Mouse (Mus musculus): ENCODE measurements around the gene Cnot3. TPM values are rescaled to one million over a fixed set of nuclear protein-coding genes. Genes with fewer than 3 reads are reported as not detected.
"Not testable (repeated sequence)": the region's sequence is repeated elsewhere in the genome, so short reads cannot be mapped to it uniquely, and the experiment has no call there.

Gene Cnot3
- polyA plus RNA-seq, 1 experiment from 2014 or later = 65.3 TPM

DNA sequence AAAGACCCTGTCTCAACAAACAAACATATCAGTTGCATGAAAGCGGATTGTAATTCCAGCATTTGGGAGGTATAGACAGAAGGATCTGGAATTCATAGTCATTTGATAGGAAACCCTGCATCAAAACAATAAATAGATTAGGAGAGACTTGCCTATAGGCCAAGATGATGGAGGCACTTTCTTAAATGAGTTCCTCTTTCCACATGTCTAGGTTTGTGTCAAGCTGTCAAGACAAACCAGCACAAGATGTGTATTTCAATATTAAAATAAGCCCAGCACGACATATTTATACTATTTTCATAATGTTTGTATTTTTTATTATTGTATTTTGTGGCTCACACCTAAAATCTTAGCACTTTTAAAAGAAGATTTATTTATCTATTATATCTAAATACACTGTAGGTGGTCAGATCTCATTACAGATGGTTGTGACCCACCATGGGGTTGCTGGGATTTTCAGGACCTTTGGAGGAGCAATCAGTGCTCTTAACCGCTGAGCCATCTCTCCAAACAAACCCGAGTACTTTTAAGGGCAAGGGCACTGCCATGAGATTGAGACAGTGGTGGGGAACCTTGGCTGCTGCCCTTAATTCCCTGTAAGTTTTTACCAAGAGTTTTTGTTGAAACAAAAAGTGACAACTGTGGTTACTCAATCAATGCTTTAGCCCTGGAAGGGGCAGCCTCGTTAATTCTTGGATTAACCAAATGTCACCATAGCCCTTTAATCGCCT is 58.2 kb downstream of the Cnot3 start:
- Histone ChIP-seq H3K4me1 (peaks cover 12% of the 10 kb centered on the region), H3K9me3 (replicated peaks) (no peaks in the 10 kb centered on the region), H3K36me3 (peaks cover 60% of the 10 kb centered on the region), H3K27ac (replicated peaks) (peak overlapping the region; percentile 97), H3K9ac (peak overlapping the region; percentile 35), H3K27me3 (no peaks in the 10 kb centered on the region), H3K4me2 (replicated peaks) (peak overlapping the region; percentile 65), H3K4me3 (replicated peaks) (peak overlapping the region; percentile 76)
- peak; percentile 44 for ATAC-seq (ENCODE audit: insufficient number of reproducible peaks, low FRiP score, low TSS enrichment, low read depth)
- WGBS = 20% methylated on average over 6 of the region's 6 CpGs

DNA sequence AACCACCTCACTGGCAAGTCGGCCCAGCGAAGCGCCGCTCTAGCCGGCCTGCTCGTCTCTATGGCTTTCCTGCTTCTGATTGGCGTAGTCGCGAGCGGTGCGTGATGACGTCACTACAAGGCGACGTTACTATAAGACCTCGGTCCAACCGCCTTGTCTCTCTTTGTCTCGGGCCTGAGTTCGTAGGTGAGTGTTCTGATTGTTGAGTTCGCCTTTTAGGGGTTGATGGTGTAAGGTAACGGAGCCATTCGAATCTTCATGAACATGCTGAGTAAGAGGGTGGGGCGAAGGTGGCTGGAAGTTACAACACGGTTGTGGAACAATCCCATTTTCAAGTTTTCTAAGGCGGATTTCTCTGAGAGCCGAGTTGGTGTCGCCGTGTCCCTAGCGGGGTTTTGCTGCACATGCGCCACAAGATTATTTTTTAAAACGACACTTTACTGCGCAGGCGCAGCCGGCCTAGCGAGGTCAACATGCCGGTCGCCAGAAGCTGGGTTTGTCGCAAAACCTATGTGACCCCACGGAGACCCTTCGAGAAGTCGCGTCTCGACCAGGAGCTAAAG is 58.9 kb downstream of the Cnot3 start, which contains the start of gene Rps9:
TSS of gene Rps9 (plus strand) at position 115 of the 563 bp plus-strand sequence.
- peaks cover 55% of the 10 kb centered on the region for H3K36me3 ChIP-seq
- H3K27me3 ChIP-seq = no peaks in the 10 kb centered on the region
- no peaks in the 10 kb centered on the region for H3K9me3 ChIP-seq (replicated peaks)
- peak within 1 kb of the TSS; percentile 76 for H3K4me3 ChIP-seq (replicated peaks)
- peak within 1 kb of the TSS; percentile 97 for H3K27ac ChIP-seq (replicated peaks)
- peak within 1 kb of the TSS; percentile 65 for H3K4me2 ChIP-seq (replicated peaks)
- H3K4me1 ChIP-seq = peaks cover 12% of the 10 kb centered on the region
- H3K9ac ChIP-seq = peak within 1 kb of the TSS; percentile 86
- peak; percentile 92 for ATAC-seq (ENCODE audit: insufficient number of reproducible peaks, low FRiP score, low TSS enrichment, low read depth)
- WGBS = under 1% methylated on average over 42 of the region's 42 CpGs

DNA sequence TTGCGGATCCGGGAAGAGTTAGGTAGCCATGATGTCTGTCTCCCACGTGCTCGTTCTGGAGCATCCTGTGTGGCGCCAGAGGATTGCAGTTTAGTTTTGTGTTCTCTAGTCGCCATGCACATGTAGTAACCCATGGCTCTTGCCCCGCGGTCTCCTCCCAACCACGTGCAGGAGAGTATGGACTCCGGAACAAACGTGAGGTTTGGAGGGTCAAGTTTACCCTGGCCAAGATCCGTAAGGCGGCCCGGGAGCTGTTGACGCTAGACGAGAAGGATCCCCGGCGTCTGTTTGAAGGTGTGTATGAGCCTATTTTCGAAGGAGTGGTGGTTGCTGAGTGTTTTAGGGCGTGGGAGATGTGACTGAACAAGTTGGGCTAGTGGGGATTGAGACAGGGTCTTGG is 59.4 kb downstream of the Cnot3 start:
- WGBS = under 1% methylated on average over 20 of the region's 20 CpGs
- 0 out of 2 replicates have a peak, but pooled peaks have one; percentile 13 for ATAC-seq (ENCODE audit: insufficient number of reproducible peaks, low FRiP score, low TSS enrichment, low read depth)
- peak overlapping the region; percentile 97 for H3K27ac ChIP-seq (replicated peaks)
- peak overlapping the region; percentile 65 for H3K4me2 ChIP-seq (replicated peaks)
- H3K9me3 ChIP-seq (replicated peaks) = no peaks in the 10 kb centered on the region
- H3K4me3 ChIP-seq (replicated peaks) = peak overlapping the region; percentile 76
- peaks cover 50% of the 10 kb centered on the region for H3K36me3 ChIP-seq
- peak overlapping the region; percentile 86 for H3K9ac ChIP-seq
- H3K4me1 ChIP-seq = peaks cover 12% of the 10 kb centered on the region
- no peaks in the 10 kb centered on the region for H3K27me3 ChIP-seq

DNA sequence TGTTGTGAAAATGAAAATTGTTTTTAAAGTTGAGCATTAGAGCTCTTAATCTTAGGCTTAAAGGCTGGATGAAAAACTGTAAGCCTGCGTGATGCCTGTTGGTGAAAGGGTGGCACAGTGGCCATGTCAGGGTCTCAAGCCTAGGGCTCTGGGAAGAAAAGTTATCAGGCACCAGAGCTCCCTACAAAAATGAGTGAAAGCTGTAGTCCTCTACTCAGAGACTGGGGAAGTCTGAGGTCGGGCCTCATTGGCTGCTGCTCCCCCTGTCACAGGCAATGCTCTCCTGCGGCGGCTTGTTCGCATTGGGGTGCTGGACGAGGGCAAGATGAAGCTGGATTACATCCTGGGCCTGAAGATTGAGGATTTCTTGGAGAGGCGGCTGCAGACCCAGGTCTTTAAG is 60.4 kb downstream of the Cnot3 start:
- H3K4me1 ChIP-seq = peaks cover 12% of the 10 kb centered on the region
- peaks cover 40% of the 10 kb centered on the region for H3K36me3 ChIP-seq
- H3K27me3 ChIP-seq; ATAC-seq (ENCODE audit: insufficient number of reproducible peaks, low FRiP score, low TSS enrichment, low read depth); H3K27ac ChIP-seq (replicated peaks); H3K9me3 ChIP-seq (replicated peaks): not testable (repeated sequence)
- H3K4me2 ChIP-seq (replicated peaks) = peak overlapping the region; percentile 65
- 2% methylated on average over 7 of the region's 7 CpGs for WGBS
- peak overlapping the region; percentile 86 for H3K9ac ChIP-seq
- H3K4me3 ChIP-seq (replicated peaks) = peak overlapping the region; percentile 76

DNA sequence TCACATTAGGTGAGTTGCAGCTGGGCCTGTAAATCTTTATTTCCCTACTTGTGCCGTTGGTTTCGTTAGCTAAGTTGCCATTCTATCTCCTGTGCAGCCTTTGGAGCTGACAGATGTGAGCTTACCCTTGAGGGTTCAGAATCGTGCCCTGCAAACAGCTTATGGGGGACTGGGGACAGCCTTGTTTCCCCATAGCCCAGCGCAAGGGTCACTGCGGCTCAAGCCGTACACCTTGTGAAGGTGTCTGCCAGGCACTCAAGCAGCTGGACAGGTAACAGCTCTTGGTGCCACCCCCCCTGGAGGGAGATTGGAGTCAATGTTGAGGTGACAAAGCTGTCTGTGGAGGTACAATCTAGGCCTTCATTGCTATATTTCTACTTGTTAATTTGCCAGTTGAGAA is 60.8 kb downstream of the Cnot3 start:
- Histone ChIP-seq H3K27ac (replicated peaks) (no peak overlapping the region; the same call in 1 of the 2 replicates), H3K27me3 (no peaks in the 10 kb centered on the region), H3K4me2 (replicated peaks) (peak overlapping the region; percentile 65), H3K9me3 (replicated peaks) (no peaks in the 10 kb centered on the region), H3K9ac (peak overlapping the region; percentile 86; the same call in 1 of the 2 replicates), H3K4me1 (peaks cover 12% of the 10 kb centered on the region), H3K36me3 (peaks cover 37% of the 10 kb centered on the region), H3K4me3 (replicated peaks) (peak overlapping the region; percentile 76)
- 23% methylated on average over 6 of the region's 6 CpGs for WGBS
- no peak for ATAC-seq (ENCODE audit: insufficient number of reproducible peaks, low FRiP score, low TSS enrichment, low read depth)

DNA sequence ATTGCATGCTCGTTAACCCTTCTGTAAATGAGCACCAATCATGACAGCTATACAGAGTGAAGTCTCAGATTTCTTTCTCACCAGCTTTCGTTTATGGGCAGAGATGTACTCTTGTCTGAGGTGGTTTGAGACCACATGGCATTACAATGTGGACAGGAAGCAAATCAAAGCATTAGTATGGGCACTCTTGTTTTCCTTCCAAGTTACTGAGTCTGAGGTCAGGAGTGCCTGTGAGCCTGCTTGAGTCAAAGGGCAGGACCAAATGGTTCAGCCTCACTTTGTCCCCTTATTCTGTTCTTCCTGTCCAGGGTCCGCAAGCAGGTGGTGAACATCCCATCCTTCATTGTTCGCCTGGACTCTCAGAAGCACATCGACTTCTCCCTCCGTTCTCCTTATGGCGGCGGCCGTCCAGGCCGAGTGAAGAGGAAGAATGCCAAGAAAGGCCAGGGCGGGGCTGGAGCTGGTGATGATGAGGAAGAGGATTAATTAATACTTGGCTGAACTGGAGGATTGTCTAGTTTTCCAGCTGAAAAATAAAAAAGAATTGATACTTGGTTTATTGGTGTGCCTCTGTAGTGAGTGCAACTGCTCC is 61.4 kb downstream of the Cnot3 start:
- H3K27me3 ChIP-seq = no peaks in the 10 kb centered on the region
- no peaks in the 10 kb centered on the region for H3K9me3 ChIP-seq (replicated peaks)
- H3K4me2 ChIP-seq (replicated peaks) = peak overlapping the region; percentile 65
- peak overlapping the region; percentile 86; the same call in 1 of the 2 replicates for H3K9ac ChIP-seq
- peaks cover 12% of the 10 kb centered on the region for H3K4me1 ChIP-seq
- peak overlapping the region; percentile 76 for H3K4me3 ChIP-seq (replicated peaks)
- WGBS = 55% methylated on average over 11 of the region's 11 CpGs
- H3K36me3 ChIP-seq = peaks cover 32% of the 10 kb centered on the region
- ATAC-seq (ENCODE audit: insufficient number of reproducible peaks, low FRiP score, low TSS enrichment, low read depth) = no peak
- no peak overlapping the region; the same call in 1 of the 2 replicates for H3K27ac ChIP-seq (replicated peaks)

DNA sequence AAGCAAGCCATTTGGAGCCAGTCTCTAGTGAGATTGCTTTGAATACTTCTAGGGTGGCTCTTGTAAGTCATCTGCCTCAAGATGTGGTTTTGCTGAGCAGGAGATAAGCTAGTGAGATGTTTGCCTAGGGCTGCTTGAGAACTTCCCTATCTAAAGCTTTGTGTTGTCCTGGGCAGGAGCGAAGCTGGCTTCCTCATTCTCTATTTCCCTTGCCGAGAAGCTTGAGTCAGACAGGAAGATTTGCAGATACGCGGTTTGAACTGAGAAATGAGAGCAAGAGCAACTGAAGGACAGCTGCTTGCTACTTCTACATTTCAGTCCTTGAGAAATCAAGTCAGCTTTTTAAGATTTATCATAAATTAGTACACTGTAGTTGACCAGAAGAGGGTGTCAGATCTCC is 62.0 kb downstream of the Cnot3 start:
- H3K4me3 ChIP-seq (replicated peaks) = peak overlapping the region; percentile 9; the same call in 1 of the 2 replicates
- no peaks in the 10 kb centered on the region for H3K9me3 ChIP-seq (replicated peaks)
- H3K27ac ChIP-seq (replicated peaks) = no peak overlapping the region; the same call in 1 of the 2 replicates
- WGBS = 56% methylated on average over 4 of the region's 4 CpGs
- H3K36me3 ChIP-seq = peaks cover 26% of the 10 kb centered on the region
- no peaks in the 10 kb centered on the region for H3K27me3 ChIP-seq
- no peak overlapping the region for H3K4me2 ChIP-seq (replicated peaks)
- peaks cover 12% of the 10 kb centered on the region for H3K4me1 ChIP-seq
- no peak overlapping the region for H3K9ac ChIP-seq
- ATAC-seq (ENCODE audit: insufficient number of reproducible peaks, low FRiP score, low TSS enrichment, low read depth) = no peak

DNA sequence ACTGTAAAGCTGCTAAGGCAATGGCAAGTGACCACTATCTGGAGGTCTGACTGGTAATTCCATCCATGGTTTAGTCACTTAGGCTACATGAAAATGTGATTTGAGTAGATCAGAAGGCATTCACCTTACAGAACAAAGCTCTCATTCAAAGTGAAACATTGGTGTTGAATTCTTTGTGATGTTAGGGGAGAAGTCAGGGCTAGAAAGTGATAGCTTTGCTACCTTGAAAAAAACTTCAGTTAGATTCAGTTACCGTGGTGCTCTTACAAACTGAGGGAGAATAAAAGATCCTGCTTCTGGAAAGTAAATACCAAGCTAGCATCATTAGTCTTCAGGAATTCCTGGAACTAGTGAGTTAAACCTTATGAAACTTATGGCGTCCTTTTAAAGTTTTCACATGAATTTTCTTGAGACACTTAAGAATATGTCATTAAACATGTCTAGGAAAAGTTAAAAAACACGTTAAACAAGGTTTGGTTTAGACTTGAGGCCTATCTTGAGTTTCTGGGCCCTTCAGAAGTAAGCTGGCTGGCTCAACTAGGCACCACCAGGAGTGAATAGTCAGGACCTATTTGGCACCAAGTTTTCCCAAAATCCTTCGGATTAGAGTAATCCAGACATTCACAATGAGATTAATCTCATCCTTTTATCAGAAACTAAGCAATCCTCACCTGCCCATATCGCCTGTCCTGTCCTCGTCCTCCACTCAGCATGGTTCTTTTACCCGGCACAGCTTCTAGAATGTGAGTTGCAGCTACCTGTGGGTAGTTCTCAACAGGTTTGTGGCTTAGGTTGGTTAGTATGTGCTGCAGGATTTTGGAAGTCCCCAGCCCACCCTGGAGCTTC is 62.7 kb downstream of the Cnot3 start:
- H3K4me3 ChIP-seq (replicated peaks) = no peak overlapping the region
- no peaks in the 10 kb centered on the region for H3K9me3 ChIP-seq (replicated peaks)
- H3K36me3 ChIP-seq = peaks cover 26% of the 10 kb centered on the region
- no peak overlapping the region for H3K9ac ChIP-seq
- peaks cover 12% of the 10 kb centered on the region for H3K4me1 ChIP-seq
- ATAC-seq (ENCODE audit: insufficient number of reproducible peaks, low FRiP score, low TSS enrichment, low read depth) = no peak
- H3K4me2 ChIP-seq (replicated peaks) = no peak overlapping the region
- 28% methylated on average over 7 of the region's 7 CpGs for WGBS
- no peaks in the 10 kb centered on the region for H3K27me3 ChIP-seq
- H3K27ac ChIP-seq (replicated peaks) = peak overlapping the region; percentile 22; the same call in 1 of the 2 replicates

DNA sequence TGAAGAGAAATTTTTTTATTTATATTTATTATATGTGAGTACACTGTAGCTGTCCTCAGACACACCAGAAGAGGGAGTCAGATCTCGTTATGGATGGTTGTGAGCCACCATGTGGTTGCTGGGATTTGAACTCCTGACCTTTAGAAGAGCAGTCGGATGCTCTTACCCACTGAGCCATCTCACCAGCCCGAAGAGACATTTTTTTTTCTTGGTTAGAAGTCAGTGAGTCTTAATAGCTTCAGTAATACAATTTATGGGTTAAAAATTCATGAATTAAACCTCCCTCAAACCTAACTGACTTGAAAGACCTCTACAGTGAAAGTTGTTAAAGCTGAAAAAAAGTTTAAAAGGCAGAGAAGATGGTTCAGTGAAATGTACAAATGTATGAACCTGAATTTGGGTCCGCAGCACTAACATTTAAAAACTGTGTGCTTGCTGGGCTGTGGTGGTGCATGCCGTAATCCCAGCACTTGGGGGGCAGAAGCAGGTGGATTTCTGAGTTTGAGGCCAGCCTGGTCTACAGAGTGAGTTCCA is 63.4 kb downstream of the Cnot3 start:
- peaks cover 12% of the 10 kb centered on the region for H3K4me1 ChIP-seq
- H3K27ac ChIP-seq (replicated peaks); H3K4me3 ChIP-seq (replicated peaks); ATAC-seq (ENCODE audit: insufficient number of reproducible peaks, low FRiP score, low TSS enrichment, low read depth); H3K4me2 ChIP-seq (replicated peaks); H3K9me3 ChIP-seq (replicated peaks); H3K27me3 ChIP-seq; H3K9ac ChIP-seq: not testable (repeated sequence)
- 29% methylated on average over 5 of the region's 5 CpGs for WGBS
- peaks cover 26% of the 10 kb centered on the region for H3K36me3 ChIP-seq

DNA sequence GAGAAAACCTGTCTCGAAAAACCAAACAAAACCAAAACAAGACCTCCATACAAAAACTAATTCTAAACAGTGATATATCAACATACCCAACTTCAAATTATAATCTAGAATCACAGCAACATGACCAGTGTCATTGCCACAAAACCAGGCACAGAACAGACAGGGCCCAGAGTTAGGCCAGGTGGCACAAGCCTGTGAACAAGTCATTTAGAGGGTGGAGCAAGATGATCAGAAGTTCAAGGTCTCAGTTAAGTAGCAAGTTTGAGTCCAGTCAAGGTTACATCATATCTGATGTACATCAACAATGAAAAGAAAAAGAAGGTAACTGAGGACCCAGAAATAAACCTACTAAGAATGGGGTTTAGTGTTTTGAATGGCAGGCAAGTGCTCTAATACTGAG is 63.9 kb downstream of the Cnot3 start:
- H3K36me3 ChIP-seq = peaks cover 26% of the 10 kb centered on the region
- peaks cover 12% of the 10 kb centered on the region for H3K4me1 ChIP-seq
- no peaks in the 10 kb centered on the region for H3K9me3 ChIP-seq (replicated peaks)
- H3K27me3 ChIP-seq = no peaks in the 10 kb centered on the region
- H3K9ac ChIP-seq = no peak overlapping the region
- WGBS = 60% methylated on average over 1 of the region's 1 CpGs
- H3K27ac ChIP-seq (replicated peaks) = 0 out of 2 replicates have a peak overlapping the region, but pooled peaks have one; percentile 17
- H3K4me2 ChIP-seq (replicated peaks) = no peak overlapping the region
- no peak for ATAC-seq (ENCODE audit: insufficient number of reproducible peaks, low FRiP score, low TSS enrichment, low read depth)
- no peak overlapping the region for H3K4me3 ChIP-seq (replicated peaks)

Data from embryonic facial prominence, embryonic 15.5 days (tissue).